Mouse (Mus musculus) adrenal gland, postnatal 10 days (tissue): ENCODE results near the gene Dhx9. TPM values are rescaled to one million over a fixed set of nuclear protein-coding genes. Genes with fewer than 3 reads are reported as not detected.
"Not testable (repeated sequence)": the region's sequence is repeated elsewhere in the genome, so short reads cannot be mapped to it uniquely, and the experiment has no call there.

Source experiments
- DNase-seq: peaks from one replicate; pipeline ENCODE4 v3.0.0; 2021; ENCODE audit warnings: mixed read lengths
- long read RNA-seq, 2 experiments: library from polyadenylated mRNA; stranded (forward); transcript quantifications; one replicate each; pipeline ENCODE4 v2.0.0; 2021
- total RNA-seq, 2 experiments: library from RNA; stranded (reverse); gene quantifications; 2 replicates each; pipeline ENCODE4 v1.2.3; 2021

The Dhx9 gene
- total RNA-seq: 100 to 1,000 TPM; 107 to 121 TPM
- long read RNA-seq, experiment 1, full-length matches to known transcripts: 2 of 9 reads
- long read RNA-seq, experiment 1, partial matches to known transcripts: 6 of 9 reads
- long read RNA-seq, experiment 1, other reads (novel, unspliced or antisense): 1 of 9 reads
- long read RNA-seq, experiment 2, partial matches to known transcripts: 0 of 1 reads
- long read RNA-seq, experiment 2, other reads (novel, unspliced or antisense): 0 of 1 reads

DNA sequence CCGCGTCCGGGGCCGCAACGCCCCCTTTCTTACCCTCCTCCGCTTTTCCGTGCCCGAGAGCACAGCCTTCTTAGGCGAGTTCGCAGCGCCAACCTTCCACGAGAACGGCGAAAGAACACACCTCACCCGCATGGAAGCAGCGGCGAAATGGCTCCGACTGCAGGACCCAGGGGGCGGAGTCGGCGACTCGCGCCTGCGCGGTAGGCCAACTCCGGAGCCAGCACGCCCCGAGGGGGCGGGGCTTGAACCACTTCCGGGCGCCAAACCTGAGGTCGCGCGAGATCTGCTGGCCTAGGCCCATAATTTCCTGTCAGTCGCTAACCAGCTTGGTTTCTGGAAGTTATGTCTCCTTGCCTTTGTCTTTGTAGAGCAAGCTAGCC, at the start of gene Dhx9:
TSS of gene Dhx9 (minus strand) at position 161 of the 380 bp plus-strand sequence.
- peak; percentile 99 for DNase-seq

DNA sequence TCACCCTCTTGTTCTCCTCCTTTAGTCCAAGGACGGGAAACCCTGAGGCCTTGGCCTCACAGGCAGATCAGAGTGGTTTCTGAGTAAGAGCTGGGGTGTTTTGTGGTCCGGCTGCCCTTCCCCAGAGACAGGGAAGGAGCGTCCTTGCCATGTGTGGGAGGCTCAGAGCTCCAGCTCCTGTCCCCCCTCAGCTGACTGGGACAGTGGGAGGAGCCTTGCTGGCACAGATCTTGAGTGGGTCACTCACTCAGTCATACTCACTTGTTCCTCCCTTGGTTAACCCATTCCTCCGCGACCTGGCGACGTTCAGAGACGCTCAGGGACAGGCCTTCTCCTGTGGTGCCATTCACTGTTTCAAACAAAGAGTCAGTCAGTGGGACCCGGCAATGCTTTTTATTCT, 48.2 kb upstream of the Dhx9 start:
- DNase-seq: peak; percentile 72

DNA sequence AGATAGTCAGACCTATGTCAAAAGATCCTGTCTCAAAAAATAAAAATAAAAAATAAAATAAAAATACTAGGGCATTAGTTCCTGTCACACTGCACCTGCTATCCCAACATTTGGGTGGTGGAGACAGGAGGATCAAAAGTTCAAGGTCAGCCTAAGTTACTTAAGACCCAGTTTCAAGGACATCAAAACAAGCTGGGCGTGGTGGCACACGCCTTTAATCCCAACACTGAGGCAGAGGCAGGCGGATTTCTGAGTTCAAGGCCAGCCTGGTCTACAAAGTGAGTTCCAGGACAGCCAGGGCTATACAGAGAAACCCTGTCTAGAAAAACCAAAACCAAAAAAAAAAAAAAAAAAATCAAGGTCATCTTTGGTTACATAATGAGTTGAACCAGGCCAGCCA, 45.4 kb upstream of the Dhx9 start:
- not testable (repeated sequence) for DNase-seq

DNA sequence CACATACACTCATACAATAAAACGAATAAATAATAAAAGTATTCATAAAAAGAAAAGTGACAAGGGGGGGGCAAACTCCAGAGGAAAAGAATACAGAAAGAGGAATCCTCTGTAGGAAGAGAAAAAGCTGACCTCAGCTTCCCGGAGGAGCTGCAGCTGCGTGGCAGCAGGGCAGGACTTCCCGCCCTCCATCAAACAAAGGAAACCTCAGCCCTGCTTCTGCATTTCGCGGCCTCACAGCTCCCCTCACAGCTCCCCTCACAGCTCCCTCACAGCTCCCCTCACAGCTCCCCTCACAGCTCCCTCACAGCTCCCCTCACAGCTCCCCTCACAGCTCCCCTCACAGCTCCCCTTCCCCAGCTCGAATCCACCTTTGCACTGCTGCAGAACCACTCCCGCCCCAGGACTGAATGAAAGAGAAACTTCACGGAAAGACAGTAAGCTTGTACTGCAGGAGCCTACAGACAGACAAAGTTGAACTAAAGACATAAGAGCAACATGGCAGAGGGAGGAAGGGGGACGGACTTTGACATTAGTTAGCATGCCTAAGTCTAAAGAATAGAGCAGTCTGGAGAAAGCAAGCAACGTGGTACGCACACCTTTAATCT, 44.9 kb upstream of the Dhx9 start:
- peak; percentile 29 for DNase-seq

DNA sequence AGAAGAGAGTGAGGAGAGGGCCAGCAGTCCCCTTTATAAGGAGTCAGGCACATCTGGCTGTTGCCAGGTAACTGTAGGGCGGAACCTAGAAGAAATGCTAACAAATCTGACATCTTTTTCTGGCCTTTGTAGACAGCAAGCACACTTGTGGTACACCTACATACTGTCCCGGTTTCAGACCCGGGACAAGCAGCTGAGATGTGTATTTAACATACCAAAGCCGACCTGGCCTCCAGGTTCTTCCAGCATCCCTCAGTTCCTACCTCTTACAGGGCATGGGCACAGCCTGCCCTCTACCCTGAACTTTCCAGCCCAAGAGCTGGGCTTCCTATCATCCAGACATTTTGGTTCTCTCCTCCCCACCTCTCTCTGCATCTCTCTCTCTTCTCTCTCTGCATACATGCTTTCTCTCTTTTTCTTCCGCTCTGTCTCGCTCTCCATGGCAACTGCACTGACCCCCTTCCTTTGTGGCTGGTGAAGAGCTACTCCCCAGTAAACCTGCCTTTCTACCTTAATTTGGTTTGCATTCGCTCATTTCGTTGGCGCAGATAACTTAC, 44.3 kb upstream of the Dhx9 start:
- DNase-seq: no peak

DNA sequence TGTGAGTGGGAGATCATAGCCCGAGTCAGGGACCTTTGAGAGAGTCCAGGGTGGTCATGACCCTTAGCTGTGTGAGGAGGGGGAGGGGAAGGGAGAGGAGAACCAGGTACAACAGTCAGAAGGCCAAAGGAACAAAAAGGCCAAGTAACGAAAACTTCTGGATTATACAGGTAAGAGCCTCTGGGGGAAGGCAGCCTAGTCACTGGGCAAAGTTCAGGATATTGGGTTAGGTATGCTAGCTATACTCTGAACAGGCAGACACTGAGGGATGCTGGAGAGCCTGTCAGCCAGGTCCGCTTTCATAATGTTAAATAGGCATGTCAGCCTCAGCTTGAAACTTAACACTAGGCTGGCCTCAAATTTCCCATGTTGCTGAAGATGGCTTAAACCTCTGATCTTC, 34.7 kb upstream of the Dhx9 start:
- DNase-seq: no peak

DNA sequence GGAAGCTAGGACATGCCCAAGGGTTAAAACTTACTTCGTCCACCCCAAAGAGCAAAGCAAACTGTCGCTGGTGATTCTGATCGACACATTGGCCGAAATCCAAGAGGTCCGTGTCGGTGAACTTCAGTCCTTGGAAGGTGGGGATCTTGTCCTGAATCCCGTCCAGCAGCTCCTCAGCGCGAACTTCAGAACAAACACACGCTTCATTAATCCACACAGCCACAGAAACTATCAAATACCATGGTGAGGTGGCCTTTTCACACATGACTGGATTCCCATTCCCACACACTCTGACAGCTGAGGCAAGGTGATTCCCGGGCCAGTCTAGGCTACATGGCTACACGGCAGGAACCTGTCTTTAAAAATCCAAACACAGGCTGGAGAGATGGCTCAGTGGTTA, 27.9 kb upstream of the Dhx9 start:
- DNase-seq: no peak

DNA sequence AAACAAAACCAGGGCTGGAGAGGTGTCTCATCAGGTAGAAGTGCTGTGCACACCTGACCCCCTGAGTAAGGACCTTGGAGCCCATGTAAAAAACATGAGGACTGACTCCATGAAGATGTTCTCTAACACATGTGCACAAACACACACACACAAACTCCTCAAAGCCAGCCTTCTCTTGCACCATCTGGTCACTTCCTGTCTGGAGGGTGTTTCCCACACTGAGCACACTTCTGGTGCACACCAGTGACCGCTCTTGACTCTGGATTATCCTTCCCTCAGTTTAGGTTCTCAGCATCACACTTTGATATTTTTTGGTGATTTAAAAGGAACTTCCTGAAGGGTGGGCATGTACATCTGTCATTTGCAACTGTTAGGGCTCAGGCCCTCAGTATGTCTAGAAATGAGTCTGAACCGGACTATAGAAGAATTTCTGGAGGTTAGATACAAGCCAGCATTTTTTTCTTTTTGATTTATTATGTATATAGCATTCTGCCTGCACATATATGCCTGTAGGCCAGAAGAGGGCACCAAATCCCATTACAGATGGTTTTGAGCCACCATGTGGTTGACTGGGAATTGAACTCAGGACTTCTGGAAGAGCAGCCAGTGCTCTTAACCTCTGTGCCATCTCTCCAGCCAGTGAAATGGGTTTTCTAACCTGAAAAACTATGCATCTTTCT, 23.0 kb upstream of the Dhx9 start:
- no peak for DNase-seq

DNA sequence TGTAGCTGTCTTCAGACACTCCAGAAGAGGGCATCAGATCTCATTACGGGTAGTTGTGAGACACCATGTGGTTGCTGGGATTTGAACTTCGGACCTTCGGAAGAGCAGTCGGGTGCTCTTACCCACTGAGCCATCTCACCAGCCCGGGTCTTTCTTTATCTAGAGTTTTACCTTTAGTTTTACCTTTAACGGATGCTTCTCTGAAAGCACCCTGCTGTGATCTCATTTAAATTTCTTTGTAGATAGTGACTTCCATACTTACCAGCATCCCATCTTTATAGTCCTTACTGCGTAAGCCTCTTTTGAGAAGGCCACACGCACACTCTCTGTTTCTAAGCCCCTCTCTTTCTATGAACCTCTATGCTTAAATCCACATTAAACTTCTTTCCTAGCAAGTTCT, 22.1 kb upstream of the Dhx9 start:
- not testable (repeated sequence) for DNase-seq

DNA sequence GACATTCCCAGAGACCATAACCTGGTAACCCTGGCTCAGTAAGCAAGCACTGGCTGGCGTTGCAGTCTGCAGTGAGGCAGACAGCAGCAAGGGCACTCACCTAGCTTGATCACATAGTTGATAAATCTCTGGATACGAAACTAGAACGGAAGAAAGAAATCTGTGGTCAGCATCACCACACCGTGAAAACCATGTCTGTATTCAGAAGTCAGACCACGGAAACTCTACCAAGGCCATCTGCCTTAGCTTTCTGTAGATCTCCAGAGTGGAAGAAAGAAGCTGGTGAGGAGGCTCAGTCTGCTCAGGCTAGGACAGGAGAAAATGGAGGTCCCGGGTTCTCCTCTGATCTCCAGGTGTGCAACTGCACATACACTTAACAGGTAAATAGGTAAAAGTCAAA, 21.6 kb upstream of the Dhx9 start:
- no peak for DNase-seq

DNA sequence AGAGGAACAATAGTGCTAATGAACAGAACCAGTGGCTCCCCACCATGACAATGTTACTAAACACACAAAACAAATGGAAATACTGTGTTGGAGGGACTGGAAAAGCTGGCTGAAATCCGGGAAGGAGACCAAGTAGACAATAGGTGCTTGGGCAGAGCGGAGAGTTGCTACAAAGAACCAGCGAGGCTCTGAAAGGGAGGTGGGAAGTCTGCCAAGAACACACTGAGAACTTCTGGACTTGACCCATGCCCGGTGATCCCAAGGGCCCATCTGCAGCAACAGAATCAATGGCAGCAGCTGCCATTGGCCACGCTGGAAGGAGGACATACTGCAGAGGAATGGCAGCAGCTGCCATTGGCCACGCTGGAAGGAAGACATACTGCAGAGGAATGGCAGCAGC, 18.8 kb upstream of the Dhx9 start:
- peak; percentile 77 for DNase-seq

DNA sequence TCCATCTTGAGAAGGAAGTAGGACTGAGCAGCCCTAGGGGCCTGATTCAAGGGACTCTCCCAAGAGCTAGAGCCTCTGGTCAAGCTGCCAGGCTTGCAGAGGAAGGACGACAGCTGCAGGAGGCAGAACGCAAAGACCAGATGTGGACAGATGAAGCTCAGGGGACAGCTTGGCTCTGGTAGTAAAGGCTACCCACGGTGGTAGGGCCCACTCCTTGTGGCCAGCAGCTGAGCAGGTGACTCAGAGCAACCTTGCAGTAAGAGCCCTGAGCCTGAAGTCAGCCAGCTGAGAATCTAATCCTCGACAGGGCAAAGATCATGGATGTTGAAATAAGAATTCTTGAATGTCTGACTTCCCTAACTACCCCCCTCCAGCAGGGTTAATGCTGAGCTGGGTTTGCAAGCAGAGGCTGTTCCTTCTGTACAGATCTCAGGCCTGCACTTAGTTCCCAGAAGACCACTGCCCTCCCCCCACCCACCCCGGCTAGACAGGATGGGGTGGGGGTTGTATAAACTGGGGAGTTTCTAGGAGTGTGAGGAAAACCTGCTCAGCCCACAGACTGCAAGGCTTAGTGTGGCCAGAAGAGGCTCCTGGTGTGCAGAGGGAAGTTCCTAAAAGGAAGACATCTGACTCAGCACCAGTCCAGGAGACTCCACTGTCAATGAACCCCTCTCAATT, 14.3 kb upstream of the Dhx9 start:
- DNase-seq: peak; percentile 38

DNA sequence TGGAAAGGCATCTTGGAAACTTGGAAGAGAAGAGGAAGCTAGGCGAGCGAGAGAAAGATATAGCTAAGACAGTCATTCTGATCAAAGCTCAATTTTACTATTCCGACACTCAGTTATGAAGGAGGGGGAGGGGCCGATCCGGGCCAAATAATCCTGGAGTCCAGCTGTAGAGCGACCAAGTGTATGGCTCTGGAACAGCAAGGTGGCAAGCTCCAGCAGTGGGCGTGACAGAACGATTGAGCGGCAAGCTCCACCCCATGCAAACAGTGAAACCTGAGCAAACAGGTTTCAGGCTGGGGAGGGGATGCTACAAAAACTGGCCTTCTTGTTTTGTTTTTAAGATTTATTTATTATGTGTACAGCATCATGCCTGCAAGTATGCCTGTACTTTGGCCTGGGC, 12.6 kb upstream of the Dhx9 start:
- DNase-seq: no peak

DNA sequence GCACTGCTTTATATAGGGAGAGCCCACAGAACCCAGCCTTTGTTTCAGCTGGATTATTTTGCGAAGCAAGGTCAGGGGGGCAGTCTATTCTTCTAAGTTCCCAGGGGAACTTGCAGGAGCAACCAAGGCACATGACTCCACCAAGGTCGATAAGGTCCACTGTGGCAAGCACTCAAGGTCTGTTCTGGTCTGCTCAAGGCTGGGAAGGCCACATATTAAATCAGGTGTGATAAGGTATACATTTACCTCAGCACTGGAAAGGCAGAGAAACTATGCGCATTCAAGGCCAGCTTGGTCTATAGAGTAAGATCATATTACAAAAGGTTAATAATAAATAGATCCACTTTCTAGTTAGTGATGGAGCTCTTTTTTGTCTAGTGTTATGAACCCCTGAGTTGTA, 8.6 kb upstream of the Dhx9 start:
- DNase-seq: no peak

DNA sequence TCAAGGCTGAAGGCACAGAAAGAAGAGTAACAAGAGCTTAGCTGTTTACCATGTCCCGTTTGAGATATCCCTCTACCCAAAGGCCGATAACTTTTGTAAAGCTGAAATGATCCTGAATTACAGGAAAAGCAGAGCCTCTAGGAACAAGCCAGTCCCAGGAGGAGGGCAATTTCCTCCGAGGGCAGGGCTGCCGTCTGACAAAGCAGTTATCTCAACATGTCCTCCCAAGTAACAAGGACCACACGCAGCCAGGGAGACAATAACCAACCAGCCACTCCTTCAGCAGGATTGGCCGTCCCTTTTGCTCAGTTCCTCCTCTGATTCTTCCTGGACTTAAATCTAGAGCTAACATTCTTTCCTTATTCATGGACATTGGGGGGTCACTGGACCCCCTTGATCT, 6.5 kb upstream of the Dhx9 start:
- no peak for DNase-seq

DNA sequence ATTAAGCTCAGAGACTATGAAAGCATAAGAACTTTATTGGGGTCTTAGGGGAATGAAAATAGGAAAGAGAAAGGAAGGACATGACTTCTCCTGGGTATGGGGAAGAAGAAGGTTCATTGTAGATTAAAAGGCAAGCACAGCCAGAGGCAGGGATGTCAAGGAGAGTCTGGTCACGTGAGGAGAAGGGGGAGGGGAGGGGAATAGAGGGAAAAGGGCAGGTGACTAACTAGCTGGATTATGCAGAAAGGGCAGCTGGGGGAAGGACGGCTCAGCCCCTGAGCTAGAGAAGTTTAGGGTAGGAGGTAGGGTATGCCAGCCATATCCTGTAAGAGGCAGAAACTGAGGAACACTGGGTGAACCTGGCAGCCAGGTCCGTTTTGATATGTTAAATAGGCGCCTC, 5.9 kb upstream of the Dhx9 start:
- peak; percentile 54 for DNase-seq

DNA sequence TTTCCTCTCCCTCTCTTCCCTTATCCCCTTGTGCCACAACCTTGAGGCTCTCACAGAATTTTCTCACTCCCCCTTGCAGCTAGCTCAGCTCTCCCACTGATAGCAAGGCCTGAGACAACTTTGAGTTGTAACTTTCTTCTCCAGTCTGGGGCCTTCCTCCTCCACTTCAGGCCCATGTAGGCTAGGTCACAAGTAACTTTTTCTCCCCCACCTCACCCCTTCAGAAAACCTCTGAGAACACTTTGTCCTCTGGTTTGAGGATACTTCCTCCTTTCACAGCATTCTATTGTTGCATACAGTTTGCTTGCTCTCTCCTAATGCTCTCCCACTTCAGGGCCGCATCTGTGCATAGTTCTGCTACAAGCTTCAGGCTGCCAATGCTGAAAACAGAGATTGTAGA, 4.4 kb upstream of the Dhx9 start:
- DNase-seq: no peak

DNA sequence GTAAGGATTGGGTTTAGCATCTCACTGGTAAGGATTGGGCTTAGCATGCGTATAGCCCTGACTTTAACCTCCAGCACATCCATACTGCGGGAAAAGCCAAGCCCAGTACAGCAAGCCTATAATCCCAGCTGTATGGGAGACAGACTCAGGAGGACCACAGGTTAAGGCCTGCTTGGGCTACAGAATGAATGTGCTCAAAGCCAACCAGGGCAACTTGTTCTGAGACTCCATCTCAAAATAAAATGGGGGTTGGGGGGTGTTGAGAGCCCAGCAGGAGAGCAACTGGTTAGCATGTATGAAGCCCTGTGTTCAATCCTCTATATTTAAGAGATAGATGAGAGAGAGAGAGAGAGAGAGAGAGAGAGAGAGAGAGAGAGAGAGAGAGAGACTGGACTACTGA, 3.9 kb upstream of the Dhx9 start:
- DNase-seq: no peak

DNA sequence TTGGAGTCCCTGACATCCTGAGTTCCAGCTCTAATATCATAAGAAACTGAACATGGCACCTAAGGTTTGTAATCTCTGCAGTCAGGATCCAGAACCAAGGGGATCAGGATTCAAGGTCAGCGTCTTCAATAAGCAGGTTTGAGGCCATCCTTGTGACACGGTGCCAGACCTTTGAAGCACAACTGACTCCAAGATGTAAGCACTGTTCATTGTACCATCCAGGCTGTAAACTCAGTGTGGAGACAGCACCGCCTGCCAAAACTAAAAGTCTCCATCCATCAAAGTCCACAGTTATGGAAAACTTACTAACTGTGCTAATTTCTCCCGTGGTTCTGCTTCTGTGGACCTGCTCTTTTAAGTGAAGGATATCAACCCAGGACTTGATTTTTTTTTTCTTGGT, 2.5 kb upstream of the Dhx9 start:
- DNase-seq: no peak

DNA sequence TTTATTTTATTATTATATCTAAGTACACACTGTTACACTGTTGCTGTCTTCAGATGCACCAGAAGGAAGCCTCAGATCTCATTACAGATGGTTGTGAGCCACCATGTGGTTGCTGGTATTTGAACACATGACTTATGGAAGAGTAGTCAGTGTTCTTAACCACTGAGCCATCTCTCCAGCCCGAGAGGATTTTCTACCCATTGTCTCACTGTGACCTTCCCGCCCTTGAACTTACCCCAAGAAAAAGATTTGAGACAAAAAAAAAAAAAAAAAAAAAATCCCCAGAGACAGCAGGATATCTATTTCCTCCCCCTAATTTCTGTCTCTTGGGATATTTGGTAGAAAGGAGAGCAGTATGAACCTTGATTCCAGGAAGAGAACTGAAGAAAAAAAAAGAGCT, 2.1 kb upstream of the Dhx9 start:
- DNase-seq: no peak

DNA sequence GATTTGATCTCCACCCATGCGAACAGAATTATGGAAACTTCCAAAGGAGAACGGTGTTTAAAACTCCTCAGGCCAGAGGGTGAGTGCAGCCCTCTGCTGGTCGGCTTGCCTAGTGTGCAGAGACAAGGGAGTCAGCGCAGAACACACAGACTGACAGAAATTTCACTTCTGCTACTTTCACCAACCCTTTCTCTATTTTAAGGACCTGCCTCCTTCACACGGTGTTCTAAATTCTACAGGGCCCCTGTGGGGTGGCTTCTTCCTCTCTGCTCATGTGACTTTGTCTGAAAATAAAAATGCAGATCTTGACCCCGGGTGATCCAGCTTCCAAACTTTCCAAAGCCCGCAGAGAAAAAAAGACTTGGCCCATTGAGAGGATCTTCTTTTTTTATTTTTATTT, 1.7 kb upstream of the Dhx9 start:
- DNase-seq: no peak

DNA sequence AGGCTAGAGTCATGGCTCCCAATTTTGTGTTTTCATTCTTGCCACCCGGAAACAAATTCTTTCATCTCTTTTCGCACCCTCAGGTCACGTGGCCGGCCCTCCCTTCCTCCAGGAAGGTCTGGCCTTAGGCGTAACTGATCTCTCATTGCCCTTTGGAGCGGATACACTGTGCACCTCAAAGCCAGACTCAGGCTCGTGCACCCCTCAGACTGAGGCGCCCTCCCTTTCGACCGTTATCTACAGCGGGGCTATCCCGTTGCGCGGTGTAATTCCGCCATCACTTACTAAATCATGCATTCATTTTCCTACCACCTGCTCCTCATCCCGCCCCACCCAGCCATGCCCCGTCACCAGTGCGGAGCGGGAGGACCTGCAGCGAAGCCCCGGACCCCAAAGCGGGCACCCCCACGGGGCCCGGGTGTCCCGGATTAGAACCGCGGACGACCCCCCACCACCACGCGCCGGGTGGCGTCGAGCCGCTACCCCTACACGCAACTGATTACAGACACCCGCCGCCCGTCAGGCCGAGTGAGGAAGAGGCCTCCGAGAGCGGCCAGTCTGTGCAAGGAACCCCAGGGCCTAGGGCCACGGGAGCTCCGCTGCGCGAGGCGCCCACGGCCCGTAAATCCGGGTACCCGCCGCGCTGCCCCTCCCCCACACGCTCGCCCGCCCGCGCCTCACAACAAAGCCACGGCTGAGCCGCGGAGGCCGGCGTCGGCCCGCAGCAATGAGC, 527 bp downstream of the Dhx9 start:
- peak; percentile 69 for DNase-seq
